Mouse (Mus musculus): ENCODE results near the gene Rtn1.

DNA sequence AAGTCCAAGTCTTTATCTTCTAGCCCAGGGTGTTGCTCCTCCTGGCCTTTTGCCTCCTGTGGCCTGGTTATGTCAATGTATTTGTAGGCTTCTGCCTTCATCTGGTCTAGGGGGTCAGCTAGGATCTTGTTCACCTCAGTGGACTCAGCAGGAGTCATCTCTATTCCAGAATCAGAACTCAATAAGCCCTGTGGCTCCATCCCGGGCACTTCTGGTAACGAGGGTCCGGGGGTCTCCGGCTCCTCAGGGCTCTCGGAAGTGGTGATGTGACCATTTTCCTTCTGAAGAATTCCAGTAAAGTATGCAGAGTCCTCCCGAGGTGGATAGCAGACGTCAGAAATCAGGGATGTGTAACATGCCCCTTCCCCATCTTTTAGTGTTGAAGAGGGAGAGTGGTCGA is 100.3 kb downstream of the Rtn1 start:
- TF ChIP-seq CTCF (IDR thresholded peaks at IDR 0.05; ENCODE audit: extremely low read depth, insufficient read depth, insufficient read length, insufficient replicate concordance) (no peak), POLR2A (IDR thresholded peaks at IDR 0.05; ENCODE audit: low read depth, low read length) (no peak)

All from spleen, adult 2 months (tissue).